Mouse (Mus musculus): Measurements from ENCODE around the gene Mcrip2. TPM values are rescaled to one million over a fixed set of nuclear protein-coding genes. Genes with fewer than 3 reads are reported as not detected.

Mcrip2 gene
- polyA plus RNA-seq, 1 experiment: 84.8 TPM

DNA sequence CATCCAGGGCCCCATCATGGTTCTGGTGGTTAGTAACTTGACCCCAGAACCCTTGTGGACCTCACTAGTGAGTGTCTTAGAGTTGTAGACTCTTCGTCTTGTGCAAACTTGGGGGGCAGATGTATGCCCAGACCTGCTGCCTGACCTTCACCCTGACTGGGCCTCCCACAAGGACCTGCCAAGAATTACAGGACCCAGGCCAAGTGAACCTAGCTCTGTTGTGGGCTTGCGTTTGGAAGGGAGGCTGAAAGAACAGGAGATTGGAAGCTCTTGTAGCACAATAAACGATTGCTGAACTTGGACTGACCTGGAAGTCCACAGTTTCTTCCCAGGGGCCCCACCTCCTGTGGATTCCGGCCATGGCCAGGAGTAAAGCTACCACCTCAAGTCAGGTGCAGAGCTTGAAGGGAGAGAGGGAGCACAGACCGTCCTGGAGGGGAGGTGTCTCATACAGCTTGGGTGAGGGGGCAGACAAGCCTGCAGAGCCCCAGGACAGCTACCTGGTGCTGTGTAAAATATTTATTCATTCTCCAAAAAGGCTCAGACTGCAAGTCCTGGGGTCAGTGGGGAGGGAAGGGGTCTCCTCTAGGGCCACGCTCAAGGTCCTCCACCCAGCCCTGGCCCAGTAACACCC lies 34.5 kb downstream of the Mcrip2 start:
- Histone ChIP-seq H3K27ac (ENCODE audit: insufficient read depth, low read depth, low read length) (peak overlapping the region; percentile 99), H3K36me3 (ENCODE audit: control insufficient read depth, insufficient read depth, low read length) (peaks cover 21% of the 10 kb centered on the region), H3K4me1 (ENCODE audit: control insufficient read depth, insufficient read depth, insufficient read length, low read length) (peaks cover 49% of the 10 kb centered on the region), H3K27me3 (ENCODE audit: control insufficient read depth, insufficient read depth, low read length) (no peaks in the 10 kb centered on the region), H3K4me3 (ENCODE audit: low read depth, low read length) (peak overlapping the region; percentile 80)
- TF ChIP-seq POLR2A (IDR thresholded peaks at IDR 0.05; ENCODE audit: low read depth, low read length): no peak
- TF ChIP-seq CTCF (IDR thresholded peaks at IDR 0.05; ENCODE audit: extremely low read depth, insufficient read length, insufficient replicate concordance, low read depth, low read length): no peak
- WGBS: 11% methylated on average over 6 of the region's 6 CpGs

DNA sequence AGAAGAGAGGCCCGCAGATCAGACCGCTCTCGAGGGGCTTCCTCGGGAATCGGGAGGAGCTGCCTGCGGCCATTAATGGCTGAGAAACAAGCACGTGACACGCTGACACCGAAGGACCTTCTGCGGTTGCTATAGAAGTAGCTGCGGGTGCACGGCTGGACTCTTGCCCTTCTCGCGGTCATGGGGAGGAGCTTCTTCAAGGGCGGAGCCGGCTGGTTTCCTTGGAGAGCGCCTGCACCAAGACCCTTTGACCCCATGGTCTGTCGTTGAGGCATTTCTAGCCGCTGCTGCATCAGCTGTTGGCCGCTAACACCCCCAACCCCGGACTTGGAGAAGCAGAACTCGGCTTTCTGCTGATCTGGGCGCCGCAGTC lies 35.3 kb downstream of the Mcrip2 start, which contains the start of gene Stub1:
Stub1 (minus strand) TSS at position 114 of the 373 bp plus-strand sequence.
- Histone ChIP-seq H3K4me3 (ENCODE audit: low read depth, low read length) (peak within 1 kb of the TSS; percentile 83), H3K27ac (ENCODE audit: insufficient read depth, low read depth, low read length) (peak within 1 kb of the TSS; percentile 99), H3K4me1 (ENCODE audit: control insufficient read depth, insufficient read depth, insufficient read length, low read length) (peaks cover 52% of the 10 kb centered on the region), H3K27me3 (ENCODE audit: control insufficient read depth, insufficient read depth, low read length) (no peaks in the 10 kb centered on the region), H3K36me3 (ENCODE audit: control insufficient read depth, insufficient read depth, low read length) (peaks cover 15% of the 10 kb centered on the region)
- peak; percentile 9; the same call in 1 of the 2 replicates for TF ChIP-seq POLR2A (IDR thresholded peaks at IDR 0.05; ENCODE audit: low read depth, low read length)
- TF ChIP-seq CTCF (IDR thresholded peaks at IDR 0.05; ENCODE audit: extremely low read depth, insufficient read length, insufficient replicate concordance, low read depth, low read length): no peak
- 1% methylated on average over 24 of the region's 24 CpGs for WGBS

DNA sequence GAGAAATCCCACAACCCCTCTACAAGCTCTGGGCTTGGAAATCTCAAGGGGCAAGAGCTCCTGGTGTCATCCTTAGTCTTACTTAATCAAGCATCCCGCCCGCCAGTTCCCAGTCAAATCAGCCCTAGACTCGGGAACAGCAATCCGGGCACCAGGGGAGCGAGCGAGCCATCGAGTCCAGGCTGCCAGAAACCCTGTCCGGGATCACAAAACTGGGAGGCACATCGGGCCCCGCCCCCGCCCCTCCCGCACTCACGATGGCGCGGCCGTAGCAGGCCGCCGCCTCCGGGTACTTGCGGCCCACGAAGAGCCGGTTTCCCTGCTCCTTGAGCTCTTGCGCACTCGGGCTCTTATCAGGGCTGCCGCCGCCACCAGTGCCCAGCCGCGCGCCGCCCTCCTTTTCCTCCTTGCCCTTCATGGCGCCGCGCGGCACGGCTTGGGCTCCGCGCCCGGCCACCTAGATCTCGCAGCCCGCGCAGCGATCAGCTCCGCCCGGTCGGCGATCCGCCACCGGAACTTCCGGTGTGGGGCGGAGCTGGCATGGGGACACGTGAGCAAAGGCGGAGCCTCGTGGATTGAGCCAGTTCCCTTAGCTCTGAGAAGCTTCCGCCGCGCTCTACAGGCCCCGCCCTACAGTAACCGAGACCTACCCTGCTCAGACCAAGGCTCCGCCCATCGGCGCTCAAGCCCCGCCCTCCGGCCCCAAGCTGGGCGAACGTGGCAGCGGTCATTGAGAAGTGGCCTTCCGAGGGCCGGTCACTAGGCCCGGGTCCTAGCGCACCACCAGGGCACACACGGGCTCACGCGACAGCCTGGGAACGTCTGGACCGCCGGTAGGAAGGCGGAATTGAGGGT lies 35.9 kb downstream of the Mcrip2 start:
- under 1% methylated on average over 77 of the region's 77 CpGs for WGBS
- Histone ChIP-seq H3K36me3 (ENCODE audit: control insufficient read depth, insufficient read depth, low read length) (peaks cover 13% of the 10 kb centered on the region), H3K4me3 (ENCODE audit: low read depth, low read length) (peak overlapping the region; percentile 83), H3K27ac (ENCODE audit: insufficient read depth, low read depth, low read length) (peak overlapping the region; percentile 99), H3K4me1 (ENCODE audit: control insufficient read depth, insufficient read depth, insufficient read length, low read length) (peaks cover 54% of the 10 kb centered on the region), H3K27me3 (ENCODE audit: control insufficient read depth, insufficient read depth, low read length) (no peaks in the 10 kb centered on the region)
- TF ChIP-seq CTCF (IDR thresholded peaks at IDR 0.05; ENCODE audit: extremely low read depth, insufficient read length, insufficient replicate concordance, low read depth, low read length) (no peak), POLR2A (IDR thresholded peaks at IDR 0.05; ENCODE audit: low read depth, low read length) (peak; percentile 63)

DNA sequence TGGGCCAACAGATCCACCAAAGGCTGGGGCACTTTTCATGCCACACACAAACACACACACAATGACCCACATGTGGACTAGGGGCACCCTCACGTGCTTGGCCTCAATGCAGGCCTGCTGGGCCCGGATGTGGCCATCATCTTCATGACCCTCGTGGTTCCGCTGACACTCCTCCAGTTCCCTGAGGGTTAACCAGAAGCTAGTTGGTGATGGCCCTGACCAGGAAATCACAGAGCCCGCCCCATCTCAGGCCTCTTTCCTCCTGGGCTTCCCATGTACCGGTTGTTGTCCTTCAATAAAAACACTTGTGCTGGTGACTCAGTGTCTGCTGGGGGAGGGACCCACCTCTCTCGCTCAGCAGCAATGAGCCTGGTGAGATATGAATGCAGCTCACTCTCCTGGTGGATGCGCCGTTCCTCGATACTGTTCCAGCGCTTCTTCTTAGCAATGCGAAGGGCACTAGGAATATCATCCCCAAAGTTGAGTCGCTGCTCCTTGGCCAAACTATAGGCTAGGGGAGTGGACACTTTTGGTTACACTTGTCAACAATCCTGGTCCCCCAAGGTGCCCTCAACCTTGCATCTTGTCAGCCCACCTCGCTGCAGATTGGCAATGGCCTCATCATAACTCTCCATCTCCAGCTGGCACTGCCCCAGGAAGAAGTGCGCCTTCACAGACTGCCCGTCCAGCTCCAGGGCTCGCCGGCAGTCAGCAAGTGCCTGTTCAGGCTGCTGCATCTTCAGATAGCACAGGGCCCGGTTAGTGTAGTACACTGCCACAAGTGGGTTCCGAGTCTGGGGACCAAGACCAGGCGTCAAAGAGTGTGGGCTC lies 36.9 kb downstream of the Mcrip2 start:
- peaks cover 50% of the 10 kb centered on the region for H3K4me1 ChIP-seq (ENCODE audit: control insufficient read depth, insufficient read depth, insufficient read length, low read length)
- WGBS: 22% methylated on average over 21 of the region's 21 CpGs
- peak overlapping the region; percentile 83 for H3K4me3 ChIP-seq (ENCODE audit: low read depth, low read length)
- no peaks in the 10 kb centered on the region for H3K27me3 ChIP-seq (ENCODE audit: control insufficient read depth, insufficient read depth, low read length)
- peaks cover 15% of the 10 kb centered on the region for H3K36me3 ChIP-seq (ENCODE audit: control insufficient read depth, insufficient read depth, low read length)
- H3K27ac ChIP-seq (ENCODE audit: insufficient read depth, low read depth, low read length): peak overlapping the region; percentile 73
- TF ChIP-seq POLR2A (IDR thresholded peaks at IDR 0.05; ENCODE audit: low read depth, low read length) (no peak), CTCF (IDR thresholded peaks at IDR 0.05; ENCODE audit: extremely low read depth, insufficient read length, insufficient replicate concordance, low read depth, low read length) (no peak)

DNA sequence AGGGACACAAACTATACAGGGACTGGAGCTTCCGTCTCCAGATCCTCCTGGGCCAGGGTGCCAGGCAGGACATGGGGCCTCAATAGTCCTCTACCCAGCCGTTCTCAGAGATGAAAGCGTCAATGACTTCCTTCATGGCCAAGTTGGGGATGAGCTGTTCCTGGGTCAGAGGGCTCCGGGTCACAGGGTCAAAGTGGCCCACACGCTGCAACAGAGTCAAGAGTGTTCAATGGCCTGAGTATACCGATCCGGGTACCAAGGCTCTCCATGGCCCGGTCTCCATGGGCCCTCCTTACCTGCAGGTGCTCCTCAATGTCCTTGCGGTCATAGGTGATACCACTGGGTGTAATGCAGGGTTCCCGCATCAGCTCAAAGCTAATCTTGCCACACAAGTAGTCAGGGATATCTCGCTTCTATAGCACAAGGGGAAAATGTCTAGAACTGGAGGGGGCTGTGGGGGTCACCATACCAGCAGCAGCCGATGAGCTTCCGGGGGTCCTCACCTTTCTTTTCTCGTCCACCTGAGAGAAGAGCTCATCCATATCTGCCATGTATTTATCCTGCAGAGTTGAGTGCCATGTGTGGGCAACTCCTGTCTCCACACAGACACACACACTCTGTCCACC lies 37.6 kb downstream of the Mcrip2 start:
- no peak overlapping the region for H3K4me3 ChIP-seq (ENCODE audit: low read depth, low read length)
- H3K27me3 ChIP-seq (ENCODE audit: control insufficient read depth, insufficient read depth, low read length): no peaks in the 10 kb centered on the region
- H3K4me1 ChIP-seq (ENCODE audit: control insufficient read depth, insufficient read depth, insufficient read length, low read length): peaks cover 43% of the 10 kb centered on the region
- H3K27ac ChIP-seq (ENCODE audit: insufficient read depth, low read depth, low read length): no peak overlapping the region
- H3K36me3 ChIP-seq (ENCODE audit: control insufficient read depth, insufficient read depth, low read length): peaks cover 21% of the 10 kb centered on the region
- TF ChIP-seq POLR2A (IDR thresholded peaks at IDR 0.05; ENCODE audit: low read depth, low read length): no peak
- 81% methylated on average over 14 of the region's 14 CpGs for WGBS

DNA sequence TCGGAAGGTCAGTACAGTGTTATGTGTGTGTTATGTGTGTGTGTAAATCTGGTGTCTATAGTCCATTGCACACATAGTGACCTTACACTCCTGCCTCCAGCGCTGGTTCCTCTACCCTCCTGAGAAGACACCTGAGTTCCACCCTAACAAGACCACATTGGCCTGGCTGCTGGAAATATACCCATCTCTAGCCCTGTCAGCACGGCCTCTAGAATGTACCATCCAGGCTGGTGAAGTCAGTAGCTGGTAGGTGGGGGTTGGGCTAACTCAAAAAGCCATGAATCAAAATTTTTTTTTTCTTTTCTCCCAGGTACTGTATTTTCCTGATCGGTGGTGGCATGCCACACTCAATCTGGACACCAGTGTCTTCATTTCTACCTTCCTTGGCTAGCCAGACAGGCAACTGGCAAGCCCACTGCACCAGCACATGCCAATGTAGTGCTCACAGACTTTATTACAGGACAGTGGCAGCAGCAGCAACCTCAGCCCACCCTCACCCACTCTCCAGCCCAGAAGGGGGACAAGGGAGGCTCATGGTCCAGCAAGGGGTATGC lies 38.3 kb downstream of the Mcrip2 start:
- peaks cover 37% of the 10 kb centered on the region for H3K4me1 ChIP-seq (ENCODE audit: control insufficient read depth, insufficient read depth, insufficient read length, low read length)

More for the DNA sequence above, 38.3 kb downstream of the Mcrip2 start:
- no peak for TF ChIP-seq POLR2A (IDR thresholded peaks at IDR 0.05; ENCODE audit: low read depth, low read length)
- TF ChIP-seq CTCF (IDR thresholded peaks at IDR 0.05; ENCODE audit: extremely low read depth, insufficient read length, insufficient replicate concordance, low read depth, low read length): no peak
- H3K27ac ChIP-seq (ENCODE audit: insufficient read depth, low read depth, low read length): no peak overlapping the region
- peaks cover 24% of the 10 kb centered on the region for H3K36me3 ChIP-seq (ENCODE audit: control insufficient read depth, insufficient read depth, low read length)
- no peak overlapping the region for H3K4me3 ChIP-seq (ENCODE audit: low read depth, low read length)
- H3K27me3 ChIP-seq (ENCODE audit: control insufficient read depth, insufficient read depth, low read length): no peaks in the 10 kb centered on the region
- WGBS: 70% methylated on average over 4 of the region's 4 CpGs

All from small intestine, adult 2 months (tissue).